Mouse (Mus musculus): Measurements from ENCODE around the gene Htr5b. TPM values are rescaled to one million over a fixed set of nuclear protein-coding genes. Genes with fewer than 3 reads are reported as not detected.

The Htr5b gene
- total and polyA plus RNA-seq, 2 experiments from 2014 or later: 3.6 to 3.8 TPM

DNA sequence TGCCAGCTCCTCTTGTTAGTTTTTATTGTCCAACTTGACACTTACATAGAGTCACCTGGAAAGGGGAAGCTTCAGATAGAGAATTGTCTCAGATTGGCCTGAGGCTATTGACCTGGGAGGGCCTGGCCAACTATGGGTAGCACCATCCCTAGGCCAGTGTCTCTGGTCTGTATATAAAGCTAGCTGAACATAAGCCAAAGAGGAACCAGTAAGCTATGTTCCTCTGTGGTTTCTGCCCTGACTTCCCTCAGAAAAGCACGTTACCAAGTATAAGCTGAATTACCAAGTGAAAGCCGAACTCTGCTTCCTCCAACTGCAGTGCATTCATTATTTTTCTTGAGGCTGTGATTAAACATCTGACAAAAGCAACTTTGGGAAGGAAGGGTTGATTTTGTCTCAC lies 19.5 kb downstream of the Htr5b start:
- no peak for TF ChIP-seq CTCF (IDR thresholded peaks at IDR 0.05; ENCODE audit: low read depth)

GRCm38 (mm10) chr1:121497093-121497492 lies 31.2 kb downstream of the Htr5b start:
- no peak for TF ChIP-seq CTCF (IDR thresholded peaks at IDR 0.05; ENCODE audit: low read depth)
- ATAC-seq: no peak
- Histone ChIP-seq H3K9me3 (ENCODE audit: low read length) (no peaks in the 10 kb centered on the region), H3K4me3 (ENCODE audit: low read length) (no peak overlapping the region), H3K36me3 (ENCODE audit: insufficient read depth, low read length) (peaks cover 39% of the 10 kb centered on the region), H3K27ac (no peak overlapping the region), H3K27me3 (ENCODE audit: insufficient read depth, low read length) (no peaks in the 10 kb centered on the region), H3K9ac (replicated peaks; ENCODE audit: low read length) (no peak overlapping the region), H3K4me2 (ENCODE audit: low read depth, low read length) (no peak overlapping the region), H3K4me1 (ENCODE audit: insufficient read depth, low read length) (no peaks in the 10 kb centered on the region)
- no peak for DNase-seq (ENCODE audit: low spot score)
- WGBS: 95% methylated on average over 4 of the region's 4 CpGs

More for the DNA sequence above, 19.5 kb downstream of the Htr5b start:
- no peak overlapping the region for H3K9ac ChIP-seq (replicated peaks; ENCODE audit: low read length)
- no peaks in the 10 kb centered on the region for H3K4me1 ChIP-seq (ENCODE audit: insufficient read depth, low read length)
- no peak overlapping the region for H3K4me2 ChIP-seq (ENCODE audit: low read depth, low read length)
- H3K27ac ChIP-seq: no peak overlapping the region
- no peaks in the 10 kb centered on the region for H3K27me3 ChIP-seq (ENCODE audit: insufficient read depth, low read length)
- no peaks in the 10 kb centered on the region for H3K9me3 ChIP-seq (ENCODE audit: low read length)
- WGBS: 84% methylated on average over 2 of the region's 2 CpGs
- DNase-seq (ENCODE audit: low spot score): no peak
- ATAC-seq: no peak
- no peak overlapping the region for H3K4me3 ChIP-seq (ENCODE audit: low read length)
- H3K36me3 ChIP-seq (ENCODE audit: insufficient read depth, low read length): peaks cover 10% of the 10 kb centered on the region; the same call in 1 of the 2 replicates

GRCm38 (mm10) chr1:121490241-121490640 lies 38.0 kb downstream of the Htr5b start:
- Histone ChIP-seq H3K36me3 (ENCODE audit: insufficient read depth, low read length) (peaks cover 39% of the 10 kb centered on the region), H3K9ac (replicated peaks; ENCODE audit: low read length) (no peak overlapping the region), H3K9me3 (ENCODE audit: low read length) (no peaks in the 10 kb centered on the region), H3K4me1 (ENCODE audit: insufficient read depth, low read length) (no peaks in the 10 kb centered on the region), H3K27ac (no peak overlapping the region), H3K27me3 (ENCODE audit: insufficient read depth, low read length) (no peaks in the 10 kb centered on the region), H3K4me3 (ENCODE audit: low read length) (no peak overlapping the region), H3K4me2 (ENCODE audit: low read depth, low read length) (no peak overlapping the region)
- 36% methylated on average over 5 of the region's 5 CpGs for WGBS
- TF ChIP-seq CTCF (IDR thresholded peaks at IDR 0.05; ENCODE audit: low read depth): peak; percentile 66
- ATAC-seq (peak; percentile 55), DNase-seq (ENCODE audit: low spot score) (peak; percentile 55)

DNA sequence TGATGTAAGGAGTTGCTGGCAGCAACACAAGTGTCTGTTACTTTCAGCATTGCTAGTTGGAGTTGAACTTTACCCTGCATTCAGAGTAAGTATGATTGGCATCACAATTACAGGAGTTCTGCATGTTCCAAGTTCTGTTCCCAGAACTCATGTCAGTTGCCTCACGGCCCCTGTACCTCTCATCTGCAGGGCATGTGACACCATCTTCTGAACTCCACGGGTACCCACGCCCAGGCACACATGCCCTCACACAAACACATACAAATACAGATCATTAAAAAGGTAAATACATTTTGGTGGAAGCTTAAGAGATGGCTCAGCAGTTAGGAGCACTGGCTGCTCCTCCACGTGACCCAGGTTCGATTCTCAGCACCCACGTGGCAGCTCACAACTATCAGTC lies 41.5 kb downstream of the Htr5b start:
- TF ChIP-seq CTCF (IDR thresholded peaks at IDR 0.05; ENCODE audit: low read depth): no peak
- no peaks in the 10 kb centered on the region for H3K27me3 ChIP-seq (ENCODE audit: insufficient read depth, low read length)
- no peak overlapping the region for H3K4me2 ChIP-seq (ENCODE audit: low read depth, low read length)
- no peak overlapping the region for H3K27ac ChIP-seq
- DNase-seq (ENCODE audit: low spot score) (no peak), ATAC-seq (no peak)
- H3K4me3 ChIP-seq (ENCODE audit: low read length): no peak overlapping the region
- H3K9me3 ChIP-seq (ENCODE audit: low read length): no peaks in the 10 kb centered on the region
- H3K4me1 ChIP-seq (ENCODE audit: insufficient read depth, low read length): no peaks in the 10 kb centered on the region
- H3K9ac ChIP-seq (replicated peaks; ENCODE audit: low read length): no peak overlapping the region
- H3K36me3 ChIP-seq (ENCODE audit: insufficient read depth, low read length): peaks cover 40% of the 10 kb centered on the region
- WGBS: 93% methylated on average over 6 of the region's 6 CpGs

- H3K9me3 ChIP-seq (ENCODE audit: low read length): no peaks in the 10 kb centered on the region
- DNase-seq (ENCODE audit: low spot score) (no peak), ATAC-seq (no peak)
- H3K4me1 ChIP-seq (ENCODE audit: insufficient read depth, low read length): no peaks in the 10 kb centered on the region
- H3K36me3 ChIP-seq (ENCODE audit: insufficient read depth, low read length): peaks cover 63% of the 10 kb centered on the region
- no peak for TF ChIP-seq CTCF (IDR thresholded peaks at IDR 0.05; ENCODE audit: low read depth)
- no peak overlapping the region for H3K4me2 ChIP-seq (ENCODE audit: low read depth, low read length)
- no peaks in the 10 kb centered on the region for H3K27me3 ChIP-seq (ENCODE audit: insufficient read depth, low read length)
- no peak overlapping the region for H3K9ac ChIP-seq (replicated peaks; ENCODE audit: low read length)
- no peak overlapping the region for H3K4me3 ChIP-seq (ENCODE audit: low read length)
- no peak overlapping the region for H3K27ac ChIP-seq
- WGBS: 93% methylated on average over 4 of the region's 4 CpGs
Measured at GRCm38 (mm10) chr1:121483091-121483490, 45.2 kb downstream of the Htr5b start.

- DNase-seq (ENCODE audit: low spot score) (no peak), ATAC-seq (no peak)
- H3K36me3 ChIP-seq (ENCODE audit: insufficient read depth, low read length): peaks cover 57% of the 10 kb centered on the region
- no peak overlapping the region for H3K27ac ChIP-seq
- no peak overlapping the region for H3K9ac ChIP-seq (replicated peaks; ENCODE audit: low read length)
- H3K27me3 ChIP-seq (ENCODE audit: insufficient read depth, low read length): no peaks in the 10 kb centered on the region
- no peak for TF ChIP-seq CTCF (IDR thresholded peaks at IDR 0.05; ENCODE audit: low read depth)
- no peak overlapping the region for H3K4me3 ChIP-seq (ENCODE audit: low read length)
- H3K9me3 ChIP-seq (ENCODE audit: low read length): no peaks in the 10 kb centered on the region
- no peaks in the 10 kb centered on the region for H3K4me1 ChIP-seq (ENCODE audit: insufficient read depth, low read length)
- no peak overlapping the region for H3K4me2 ChIP-seq (ENCODE audit: low read depth, low read length)
- WGBS: 94% methylated on average over 5 of the region's 5 CpGs
Measured at GRCm38 (mm10) chr1:121479403-121479802, 48.9 kb downstream of the Htr5b start.

DNA sequence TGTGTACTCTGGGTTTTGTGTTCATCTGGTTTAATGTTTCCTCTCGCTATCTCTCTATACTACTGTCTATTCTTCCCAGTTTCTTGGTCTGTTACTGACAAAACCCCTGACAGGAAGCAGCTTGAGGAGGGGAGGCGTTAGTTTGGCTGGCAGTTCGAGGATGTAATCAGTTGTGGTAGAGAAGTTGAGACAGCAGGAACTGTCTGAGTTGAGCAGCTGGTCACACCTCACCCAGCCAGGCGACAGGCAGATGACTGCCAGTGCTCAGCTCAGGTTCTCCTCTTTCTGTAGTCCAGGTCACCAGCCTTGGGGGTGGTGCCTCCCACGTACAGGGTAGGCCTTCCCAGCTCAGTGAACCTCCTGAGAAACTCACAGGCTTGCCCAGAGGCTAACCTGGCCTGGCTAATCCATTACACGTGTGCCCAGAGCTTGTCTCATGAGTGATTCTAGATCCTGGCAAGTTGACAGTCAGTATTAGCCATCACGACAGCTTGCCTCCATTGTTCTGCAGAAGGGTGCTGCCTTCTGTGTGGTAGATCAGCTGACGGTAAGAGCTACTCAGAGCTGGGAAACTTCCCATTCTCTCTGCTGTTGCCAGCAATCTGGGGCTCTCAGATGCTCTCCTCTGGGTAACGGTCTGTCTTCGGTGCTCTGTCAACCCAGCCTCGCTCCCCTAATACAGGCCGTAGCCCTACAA lies 49.8 kb downstream of the Htr5b start:
- 72% methylated on average over 12 of the region's 12 CpGs for WGBS
- Histone ChIP-seq H3K36me3 (ENCODE audit: insufficient read depth, low read length) (peaks cover 57% of the 10 kb centered on the region), H3K4me2 (ENCODE audit: low read depth, low read length) (no peak overlapping the region), H3K4me3 (ENCODE audit: low read length) (no peak overlapping the region), H3K27me3 (ENCODE audit: insufficient read depth, low read length) (no peaks in the 10 kb centered on the region), H3K27ac (no peak overlapping the region), H3K9me3 (ENCODE audit: low read length) (no peaks in the 10 kb centered on the region), H3K9ac (replicated peaks; ENCODE audit: low read length) (no peak overlapping the region), H3K4me1 (ENCODE audit: insufficient read depth, low read length) (no peaks in the 10 kb centered on the region)
- no peak for TF ChIP-seq CTCF (IDR thresholded peaks at IDR 0.05; ENCODE audit: low read depth)
- ATAC-seq (peak; percentile 61), DNase-seq (ENCODE audit: low spot score) (peak; percentile 23)
